Mouse (Mus musculus): ENCODE data around the gene Dnase1l3. TPM values are rescaled to one million over a fixed set of nuclear protein-coding genes. Genes with fewer than 3 reads are reported as not detected.

Gene Dnase1l3
- polyA plus RNA-seq, 1 experiment from 2014 or later: 0.08 TPM

- Histone ChIP-seq H3K4me3 (ENCODE audit: control insufficient read depth in 1 of 2, insufficient read depth in 1 of 2, low read depth in 1 of 2, low read length in 2 of 2) (peak overlapping the region; percentile 58 to 79), H3K4me2 (ENCODE audit: low read length) (peak overlapping the region; percentile 95), H3K27ac (replicated peaks in 1 of 2; ENCODE audit: control insufficient read depth in 1 of 2, insufficient read depth in 1 of 2, low read depth in 2 of 2, low read length in 2 of 2) (0 out of 4 replicates have a peak overlapping the region, but pooled peaks of 1 of the 2 experiments have one; percentile 28), H3K4me1 (ENCODE audit: control insufficient read depth in 2 of 2, insufficient read depth in 2 of 2, low read length in 2 of 2) (peaks cover 12 to 14% of the 10 kb centered on the region in 2 experiments), H3K9me3 (ENCODE audit: control insufficient read depth, low read length) (no peaks in the 10 kb centered on the region), H3K9ac (ENCODE audit: low read length) (peak overlapping the region; percentile 78), H3K36me3 (ENCODE audit: control insufficient read depth, insufficient read depth, low read length) (no peaks in the 10 kb centered on the region), H3K27me3 (ENCODE audit: control insufficient read depth, insufficient read depth, low read length) (peaks cover 26% of the 10 kb centered on the region)
- peak; percentile 32 for ATAC-seq (ENCODE audit: insufficient number of reproducible peaks, insufficient read depth, low FRiP score, low read depth)
- 2% methylated on average over 23 of the region's 23 CpGs for WGBS
Observed at GRCm38 (mm10) chr14:8003093-8003670, 8.8 kb upstream of the Dnase1l3 start.

GRCm38 (mm10) chr14:8002432-8003092 is 8.2 kb upstream of the Dnase1l3 start, which contains the start of gene Abhd6:
Abhd6 (plus strand) TSS chr14:8002902.
- Histone ChIP-seq H3K9me3 (ENCODE audit: control insufficient read depth, low read length) (no peaks in the 10 kb centered on the region), H3K9ac (ENCODE audit: low read length) (peak within 1 kb of the TSS; percentile 78), H3K36me3 (ENCODE audit: control insufficient read depth, insufficient read depth, low read length) (no peaks in the 10 kb centered on the region), H3K4me1 (ENCODE audit: control insufficient read depth in 2 of 2, insufficient read depth in 2 of 2, low read length in 2 of 2) (peaks cover 12 to 14% of the 10 kb centered on the region in 2 experiments), H3K27me3 (ENCODE audit: control insufficient read depth, insufficient read depth, low read length) (peaks cover 26% of the 10 kb centered on the region), H3K27ac (replicated peaks in 1 of 2; ENCODE audit: control insufficient read depth in 1 of 2, insufficient read depth in 1 of 2, low read depth in 2 of 2, low read length in 2 of 2) (0 out of 4 replicates have a peak within 1 kb of the TSS, but pooled peaks of 1 of the 2 experiments have one; percentile 28), H3K4me3 (ENCODE audit: control insufficient read depth in 1 of 2, insufficient read depth in 1 of 2, low read depth in 1 of 2, low read length in 2 of 2) (peak within 1 kb of the TSS; percentile 58 to 79), H3K4me2 (ENCODE audit: low read length) (peak within 1 kb of the TSS; percentile 95)
- ATAC-seq (ENCODE audit: insufficient number of reproducible peaks, insufficient read depth, low FRiP score, low read depth): peak; percentile 60
- WGBS: under 1% methylated on average over 38 of the region's 38 CpGs

DNA sequence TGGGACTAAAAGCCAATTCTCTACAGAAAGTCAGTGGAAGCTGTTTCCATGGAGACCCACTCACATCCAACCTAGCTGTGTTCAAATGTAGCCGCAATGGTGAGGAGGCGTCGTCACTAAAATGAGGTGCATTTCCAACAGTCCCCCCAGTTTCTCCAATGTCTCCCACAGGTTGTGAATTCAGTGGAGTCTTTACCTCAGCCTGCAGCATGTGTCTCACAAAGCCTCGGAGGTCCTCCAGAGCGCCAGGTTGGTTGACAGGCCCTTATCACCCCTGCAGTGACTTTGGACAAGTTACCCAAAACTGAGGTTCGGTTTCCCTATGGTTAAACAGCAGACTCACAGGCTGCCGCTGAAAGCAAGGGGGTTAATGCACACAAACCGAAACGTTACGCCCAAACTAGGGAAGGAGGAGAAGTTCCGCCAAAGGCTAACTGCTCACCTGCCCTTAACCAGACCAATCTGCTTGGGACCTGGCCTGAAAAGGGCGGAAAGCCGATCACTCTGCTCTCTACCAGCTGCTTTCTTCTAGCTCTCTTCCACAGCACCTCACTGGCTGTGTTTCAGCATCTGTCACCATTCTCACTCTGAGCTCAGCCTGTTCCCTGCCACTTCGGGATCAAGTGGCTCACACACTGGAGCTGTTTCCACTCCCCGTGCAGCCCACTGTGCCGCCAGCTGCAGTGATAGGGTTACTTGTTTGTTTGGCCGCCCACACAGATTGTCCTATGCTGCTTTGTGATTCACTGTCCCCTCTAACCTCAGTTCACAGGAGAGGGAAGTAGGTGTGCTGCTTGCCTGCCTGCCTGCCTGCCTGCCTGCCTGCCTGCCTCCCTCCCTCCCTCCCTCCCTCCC is 6.7 kb upstream of the Dnase1l3 start:
- H3K27me3 ChIP-seq (ENCODE audit: control insufficient read depth, insufficient read depth, low read length): peaks cover 26% of the 10 kb centered on the region
- no peak overlapping the region for H3K27ac ChIP-seq (replicated peaks in 1 of 2; ENCODE audit: control insufficient read depth in 1 of 2, insufficient read depth in 1 of 2, low read depth in 2 of 2, low read length in 2 of 2)
- 17% methylated on average over 15 of the region's 17 CpGs for WGBS
- no peaks in the 10 kb centered on the region for H3K36me3 ChIP-seq (ENCODE audit: control insufficient read depth, insufficient read depth, low read length)
- no peak overlapping the region for H3K9ac ChIP-seq (ENCODE audit: low read length)
- no peak overlapping the region for H3K4me3 ChIP-seq (ENCODE audit: control insufficient read depth in 1 of 2, insufficient read depth in 1 of 2, low read depth in 1 of 2, low read length in 2 of 2)
- peaks cover 12 to 17% of the 10 kb centered on the region in 2 experiments for H3K4me1 ChIP-seq (ENCODE audit: control insufficient read depth in 2 of 2, insufficient read depth in 2 of 2, low read length in 2 of 2)
- H3K9me3 ChIP-seq (ENCODE audit: control insufficient read depth, low read length): no peaks in the 10 kb centered on the region
- no peak for ATAC-seq (ENCODE audit: insufficient number of reproducible peaks, insufficient read depth, low FRiP score, low read depth)
- peak overlapping the region; percentile 42 for H3K4me2 ChIP-seq (ENCODE audit: low read length)

DNA sequence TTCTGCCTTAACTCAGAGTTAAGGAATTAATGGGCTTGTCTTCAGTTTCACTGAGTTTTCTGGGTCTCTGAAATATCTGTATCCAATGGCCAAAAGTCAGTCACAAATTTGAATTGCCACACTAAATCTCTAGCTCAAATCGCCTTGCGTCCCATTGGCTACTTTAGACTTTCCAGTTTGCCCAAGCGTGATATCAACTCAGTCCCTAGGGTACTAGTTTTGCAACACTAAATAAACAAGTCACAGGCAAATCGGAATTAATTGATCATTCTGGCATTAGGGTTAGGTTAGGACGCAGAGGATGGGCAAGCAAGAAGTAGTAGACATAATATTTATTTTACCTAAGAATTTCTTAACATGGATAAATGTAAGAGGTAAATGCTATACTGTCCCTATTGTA is 5.9 kb upstream of the Dnase1l3 start:
- H3K4me3 ChIP-seq (ENCODE audit: control insufficient read depth in 1 of 2, insufficient read depth in 1 of 2, low read depth in 1 of 2, low read length in 2 of 2): no peak overlapping the region
- H3K27me3 ChIP-seq (ENCODE audit: control insufficient read depth, insufficient read depth, low read length): peaks cover 26% of the 10 kb centered on the region
- peaks cover 12 to 17% of the 10 kb centered on the region in 2 experiments for H3K4me1 ChIP-seq (ENCODE audit: control insufficient read depth in 2 of 2, insufficient read depth in 2 of 2, low read length in 2 of 2)
- H3K9ac ChIP-seq (ENCODE audit: low read length): no peak overlapping the region
- no peak overlapping the region for H3K4me2 ChIP-seq (ENCODE audit: low read length)
- no peaks in the 10 kb centered on the region for H3K36me3 ChIP-seq (ENCODE audit: control insufficient read depth, insufficient read depth, low read length)
- H3K9me3 ChIP-seq (ENCODE audit: control insufficient read depth, low read length): no peaks in the 10 kb centered on the region
- ATAC-seq (ENCODE audit: insufficient number of reproducible peaks, insufficient read depth, low FRiP score, low read depth): no peak
- H3K27ac ChIP-seq (replicated peaks in 1 of 2; ENCODE audit: control insufficient read depth in 1 of 2, insufficient read depth in 1 of 2, low read depth in 2 of 2, low read length in 2 of 2): no peak overlapping the region
- WGBS: 81% methylated on average over 5 of the region's 5 CpGs

- Histone ChIP-seq H3K9ac (ENCODE audit: low read length) (no peak overlapping the region), H3K4me3 (ENCODE audit: control insufficient read depth in 1 of 2, insufficient read depth in 1 of 2, low read depth in 1 of 2, low read length in 2 of 2) (no peak overlapping the region), H3K9me3 (ENCODE audit: control insufficient read depth, low read length) (no peaks in the 10 kb centered on the region), H3K4me1 (ENCODE audit: control insufficient read depth in 2 of 2, insufficient read depth in 2 of 2, low read length in 2 of 2) (peaks cover 12 to 17% of the 10 kb centered on the region in 2 experiments), H3K36me3 (ENCODE audit: control insufficient read depth, insufficient read depth, low read length) (no peaks in the 10 kb centered on the region), H3K27me3 (ENCODE audit: control insufficient read depth, insufficient read depth, low read length) (peaks cover 26% of the 10 kb centered on the region), H3K27ac (replicated peaks in 1 of 2; ENCODE audit: control insufficient read depth in 1 of 2, insufficient read depth in 1 of 2, low read depth in 2 of 2, low read length in 2 of 2) (no peak overlapping the region), H3K4me2 (ENCODE audit: low read length) (no peak overlapping the region)
- 79% methylated on average over 5 of the region's 5 CpGs for WGBS
- no peak for ATAC-seq (ENCODE audit: insufficient number of reproducible peaks, insufficient read depth, low FRiP score, low read depth)
Observed at GRCm38 (mm10) chr14:7999435-7999834, 5.1 kb upstream of the Dnase1l3 start.

- no peak overlapping the region for H3K27ac ChIP-seq (replicated peaks in 1 of 2; ENCODE audit: control insufficient read depth in 1 of 2, insufficient read depth in 1 of 2, low read depth in 2 of 2, low read length in 2 of 2)
- no peak overlapping the region for H3K4me2 ChIP-seq (ENCODE audit: low read length)
- H3K36me3 ChIP-seq (ENCODE audit: control insufficient read depth, insufficient read depth, low read length): no peaks in the 10 kb centered on the region
- no peak overlapping the region for H3K9ac ChIP-seq (ENCODE audit: low read length)
- peaks cover 12 to 17% of the 10 kb centered on the region in 2 experiments for H3K4me1 ChIP-seq (ENCODE audit: control insufficient read depth in 2 of 2, insufficient read depth in 2 of 2, low read length in 2 of 2)
- H3K9me3 ChIP-seq (ENCODE audit: control insufficient read depth, low read length): no peaks in the 10 kb centered on the region
- peaks cover 26% of the 10 kb centered on the region for H3K27me3 ChIP-seq (ENCODE audit: control insufficient read depth, insufficient read depth, low read length)
- no peak overlapping the region for H3K4me3 ChIP-seq (ENCODE audit: control insufficient read depth in 1 of 2, insufficient read depth in 1 of 2, low read depth in 1 of 2, low read length in 2 of 2)
- 66% methylated on average over 3 of the region's 3 CpGs for WGBS
- ATAC-seq (ENCODE audit: insufficient number of reproducible peaks, insufficient read depth, low FRiP score, low read depth): no peak
Observed at GRCm38 (mm10) chr14:7999030-7999429, 4.7 kb upstream of the Dnase1l3 start.

- peak overlapping the region; percentile 51 for H3K4me2 ChIP-seq (ENCODE audit: low read length)
- H3K36me3 ChIP-seq (ENCODE audit: control insufficient read depth, insufficient read depth, low read length): no peaks in the 10 kb centered on the region
- peaks cover 4 to 8% of the 10 kb centered on the region in 2 experiments; a peak in 2 of 4 replicates for H3K4me1 ChIP-seq (ENCODE audit: control insufficient read depth in 2 of 2, insufficient read depth in 2 of 2, low read length in 2 of 2)
- H3K27ac ChIP-seq (replicated peaks in 1 of 2; ENCODE audit: control insufficient read depth in 1 of 2, insufficient read depth in 1 of 2, low read depth in 2 of 2, low read length in 2 of 2): no peak overlapping the region
- peaks cover 26% of the 10 kb centered on the region for H3K27me3 ChIP-seq (ENCODE audit: control insufficient read depth, insufficient read depth, low read length)
- 3% methylated on average over 15 of the region's 15 CpGs for WGBS
- no peaks in the 10 kb centered on the region for H3K9me3 ChIP-seq (ENCODE audit: control insufficient read depth, low read length)
- no peak overlapping the region for H3K9ac ChIP-seq (ENCODE audit: low read length)
- ATAC-seq (ENCODE audit: insufficient number of reproducible peaks, insufficient read depth, low FRiP score, low read depth): peak; percentile 56
- peak overlapping the region; percentile 5 to 22; a peak in 3 of 4 replicates for H3K4me3 ChIP-seq (ENCODE audit: control insufficient read depth in 1 of 2, insufficient read depth in 1 of 2, low read depth in 1 of 2, low read length in 2 of 2)
Observed at GRCm38 (mm10) chr14:7997255-7997696, 2.9 kb upstream of the Dnase1l3 start.

All from heart, embryonic 14.5 days (tissue).